Mouse (Mus musculus) kidney, adult 8-10 months (tissue): ENCODE results near the gene Schip1.

ENCODE experiments used
- DNase-seq, 2 experiments: peaks; one replicate each; pipeline ENCODE4 v3.0.0; 2022

Gene Schip1

GRCm38 (mm10) chr3:68393578-68393977 is 329.0 kb downstream of the Schip1 start:
- peak in 1 of 2 experiments; percentile 21 for DNase-seq

GRCm38 (mm10) chr3:68398691-68399090 is 334.1 kb downstream of the Schip1 start:
- DNase-seq: no peak

- no peak for DNase-seq
Observed at GRCm38 (mm10) chr3:68400121-68400520, 335.5 kb downstream of the Schip1 start.

GRCm38 (mm10) chr3:68403343-68403742 is 338.7 kb downstream of the Schip1 start:
- no peak for DNase-seq

GRCm38 (mm10) chr3:68403783-68404217 is 339.2 kb downstream of the Schip1 start:
- no peak for DNase-seq

GRCm38 (mm10) chr3:68405724-68406123 is 341.1 kb downstream of the Schip1 start:
- no peak for DNase-seq

GRCm38 (mm10) chr3:68412262-68412661 is 347.7 kb downstream of the Schip1 start:
- no peak for DNase-seq

GRCm38 (mm10) chr3:68419792-68420191 is 355.2 kb downstream of the Schip1 start:
- DNase-seq: no peak

GRCm38 (mm10) chr3:68420927-68421326 is 356.3 kb downstream of the Schip1 start:
- DNase-seq: no peak

GRCm38 (mm10) chr3:68421849-68422248 is 357.2 kb downstream of the Schip1 start:
- no peak for DNase-seq

- DNase-seq: no peak
Observed at GRCm38 (mm10) chr3:68428081-68428480, 363.5 kb downstream of the Schip1 start.

- DNase-seq: no peak
Observed at GRCm38 (mm10) chr3:68434435-68434834, 369.8 kb downstream of the Schip1 start.

GRCm38 (mm10) chr3:68434897-68435296 is 370.3 kb downstream of the Schip1 start:
- no peak for DNase-seq

- no peak for DNase-seq
Observed at GRCm38 (mm10) chr3:68448480-68448879, 383.9 kb downstream of the Schip1 start.

GRCm38 (mm10) chr3:68451634-68452033 is 387.0 kb downstream of the Schip1 start:
- no peak for DNase-seq

- DNase-seq: no peak
Observed at GRCm38 (mm10) chr3:68453266-68453665, 388.7 kb downstream of the Schip1 start.

GRCm38 (mm10) chr3:68453719-68454455 is 389.3 kb downstream of the Schip1 start:
- no peak for DNase-seq

- no peak for DNase-seq
Observed at GRCm38 (mm10) chr3:68466643-68467042, 402.0 kb downstream of the Schip1 start.

GRCm38 (mm10) chr3:68467941-68468687 is 403.5 kb downstream of the Schip1 start:
- DNase-seq: peak; percentile 28 to 52

GRCm38 (mm10) chr3:68469643-68470042 is 405.0 kb downstream of the Schip1 start:
- peak; percentile 18 to 22 for DNase-seq

- DNase-seq: peak; percentile 23 to 61
Observed at GRCm38 (mm10) chr3:68470061-68470460, 405.5 kb downstream of the Schip1 start.

GRCm38 (mm10) chr3:68470622-68471021 is 406.0 kb downstream of the Schip1 start:
- no peak for DNase-seq

- no peak for DNase-seq
Observed at GRCm38 (mm10) chr3:68476336-68476735, 411.7 kb downstream of the Schip1 start.

- DNase-seq: peak; percentile 35 to 67
Observed at GRCm38 (mm10) chr3:68477478-68477877, 412.9 kb downstream of the Schip1 start.
